Mouse (Mus musculus) T-helper 1 cell (primary cell): ENCODE data around the gene Rfx4.

Experiments used
- in situ Hi-C: fragments of 300-600 bp; cut with MboI, MseI; formaldehyde crosslinking; loops from one replicate; pipeline ENCODE4 v1.15.1; 2025; ENCODE audit warnings: high pct_unique_total_duplicates

The Rfx4 gene

DNA sequence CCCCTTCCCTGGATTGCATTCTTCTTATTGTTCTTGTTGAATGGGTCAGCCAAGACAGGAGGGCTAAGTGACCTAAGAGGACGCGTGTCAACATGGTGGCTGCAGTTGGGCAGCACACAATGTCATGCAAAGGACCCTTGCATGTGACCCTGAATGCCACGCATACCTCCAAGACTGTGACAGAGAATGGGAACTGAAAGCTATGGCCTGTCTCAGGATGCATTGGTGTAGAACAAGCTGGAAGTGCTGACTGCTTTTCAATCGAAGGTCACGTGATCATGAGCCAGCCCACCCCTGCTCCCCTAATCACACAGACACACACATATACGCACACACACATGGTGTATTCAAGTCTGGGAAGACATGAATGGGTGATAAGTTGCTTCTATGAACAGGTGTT lies 107.6 kb downstream of the Rfx4 start:
- in situ Hi-C loops, result loop anchor here (25.0 kb wide), 1 partner anchor 651 kb away; no protein-coding TSS in a partner anchor

DNA sequence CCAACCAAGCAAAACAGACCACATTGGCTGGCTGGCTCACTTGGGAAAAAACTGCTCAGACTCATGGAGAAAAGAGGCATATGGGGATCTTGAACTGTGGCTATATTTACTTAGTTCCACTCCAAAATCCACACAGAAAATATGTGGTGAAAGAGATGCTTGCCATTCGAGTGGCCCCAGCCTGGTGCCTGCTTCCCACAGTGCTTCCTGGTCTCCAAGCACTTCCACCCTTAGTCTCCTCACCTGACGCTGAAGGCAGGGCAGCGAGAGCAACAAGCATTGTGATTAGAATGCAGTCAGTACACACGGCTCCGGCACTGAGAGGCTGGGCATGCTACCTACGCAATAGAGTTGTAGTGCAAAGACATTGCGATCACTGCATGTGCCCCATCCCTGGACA lies 111.7 kb downstream of the Rfx4 start:
- in situ Hi-C loops, result loop anchor here (25.0 kb wide), 1 partner anchor 655 kb away; no protein-coding TSS in a partner anchor

DNA sequence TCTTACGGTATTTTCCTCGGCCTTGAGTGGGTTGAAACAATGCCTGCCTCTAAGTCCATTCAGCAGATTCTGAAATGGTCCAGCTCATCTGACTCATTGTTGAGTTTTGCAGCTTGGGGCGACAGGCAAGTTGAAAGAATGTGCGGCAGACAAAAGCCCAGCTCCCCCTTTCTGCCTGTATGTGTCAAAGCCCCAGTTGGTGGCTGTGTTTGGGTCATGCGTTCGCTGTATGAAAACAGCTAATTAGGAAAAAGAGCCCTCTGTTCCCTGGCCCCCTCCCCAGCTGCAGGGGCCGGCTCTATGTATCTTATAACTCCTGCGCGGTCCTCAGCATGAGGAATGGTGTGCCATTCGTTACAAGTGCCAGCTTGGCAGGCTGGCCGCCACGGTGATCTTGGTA lies 115.4 kb downstream of the Rfx4 start:
- in situ Hi-C loops, result loop anchor here (25.0 kb wide), 1 partner anchor 659 kb away; no protein-coding TSS in a partner anchor

DNA sequence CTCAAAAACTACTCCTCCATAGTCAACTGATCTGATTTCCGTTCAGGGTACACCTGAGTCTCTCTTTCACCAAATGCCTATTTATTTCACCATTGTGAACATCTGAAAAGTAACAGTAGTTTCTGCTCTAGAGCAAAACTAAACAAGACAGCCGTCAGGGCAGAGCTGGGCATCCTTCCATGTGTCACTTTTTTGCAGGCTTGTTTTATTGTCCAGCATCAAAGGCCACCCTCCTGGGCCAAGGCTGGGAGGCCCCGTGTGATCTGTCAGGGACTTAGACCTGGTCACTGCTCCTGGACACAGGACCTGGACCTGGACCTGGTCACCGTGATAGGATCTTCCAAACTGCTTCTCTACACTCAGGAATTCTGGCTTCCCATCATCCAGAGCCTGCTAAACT lies 116.1 kb downstream of the Rfx4 start:
- in situ Hi-C loops, result loop anchor here (25.0 kb wide), 1 partner anchor 660 kb away; no protein-coding TSS in a partner anchor

DNA sequence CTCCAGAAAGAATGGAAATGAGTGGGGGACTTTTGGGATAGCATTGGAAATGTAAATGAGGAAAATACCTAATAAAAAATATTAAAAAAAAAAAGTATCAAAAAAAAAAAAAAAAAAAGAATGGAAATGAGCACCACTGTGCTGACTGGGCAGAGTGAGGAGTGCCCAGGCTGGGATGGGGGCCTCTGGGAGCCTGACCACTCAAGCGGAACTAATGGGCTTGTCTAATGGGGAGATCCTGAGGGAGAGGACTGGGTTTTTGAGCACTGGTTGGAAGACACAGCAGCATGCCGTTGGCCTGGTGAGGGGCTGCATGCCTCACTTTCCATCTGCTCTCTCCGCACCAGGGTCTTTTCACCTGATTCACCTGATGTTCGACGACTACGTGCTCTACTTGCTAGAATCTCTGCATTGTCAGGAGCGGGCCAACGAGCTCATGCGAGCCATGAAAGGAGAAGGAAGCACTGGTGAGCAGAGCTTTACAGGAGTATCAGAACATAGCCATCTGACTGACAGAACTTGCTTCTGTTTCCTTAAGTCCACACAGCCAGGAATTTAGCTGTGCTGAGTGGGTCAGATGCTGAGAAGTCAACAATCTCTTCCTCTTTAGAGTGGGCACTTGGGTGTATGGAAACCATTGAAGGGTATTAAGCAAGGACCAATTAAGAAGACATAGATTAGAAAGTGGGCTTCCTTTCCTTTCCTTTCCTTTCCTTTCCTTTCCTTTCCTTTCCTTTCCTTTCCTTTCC lies 124.1 kb downstream of the Rfx4 start:
- in situ Hi-C loops, result no loop called here

DNA sequence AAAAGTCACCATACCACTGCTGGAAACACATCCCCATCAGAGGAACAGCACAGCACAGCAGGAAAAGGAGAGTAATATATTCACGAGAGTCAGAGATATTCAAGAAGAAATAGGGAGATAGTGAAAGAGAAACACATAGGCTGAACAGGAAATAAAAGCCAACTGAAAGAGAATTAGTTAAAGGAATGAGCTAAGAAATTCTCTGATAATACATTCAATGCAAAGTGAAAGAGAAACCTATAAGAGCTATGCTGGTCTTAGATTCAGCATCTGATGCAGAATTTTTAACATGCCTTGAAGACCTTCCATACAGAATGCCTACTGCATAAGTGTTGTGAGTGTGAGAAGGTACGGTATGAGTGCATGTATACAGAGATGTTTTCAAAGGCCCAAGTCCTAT lies 126.7 kb downstream of the Rfx4 start:
- in situ Hi-C loops, result no loop called here

DNA sequence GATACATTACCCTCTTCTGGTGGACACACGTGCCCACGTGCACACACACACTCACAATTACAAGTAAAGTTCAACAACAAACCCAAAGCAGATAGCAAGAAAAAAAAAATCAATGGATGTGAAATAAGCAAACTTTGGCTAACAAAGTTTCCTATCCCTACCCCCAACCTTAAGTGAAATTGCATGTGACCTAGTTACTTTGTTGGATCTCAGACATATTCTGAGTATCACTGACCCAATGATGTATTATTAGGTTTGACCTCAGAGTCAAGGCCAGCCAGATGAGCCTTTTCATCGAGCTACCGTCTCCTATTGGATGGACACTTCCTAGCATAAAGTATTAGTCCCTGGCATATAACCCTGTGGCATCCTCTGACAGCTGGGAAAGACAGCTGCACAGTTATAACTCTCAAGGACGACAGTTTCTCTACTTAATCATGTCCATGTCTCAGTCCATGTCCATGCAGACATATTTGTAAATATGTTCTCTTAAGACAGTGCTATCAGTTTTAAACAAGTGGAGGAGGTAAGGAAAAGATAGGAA lies 129.6 kb downstream of the Rfx4 start:
- in situ Hi-C loops, result no loop called here

DNA sequence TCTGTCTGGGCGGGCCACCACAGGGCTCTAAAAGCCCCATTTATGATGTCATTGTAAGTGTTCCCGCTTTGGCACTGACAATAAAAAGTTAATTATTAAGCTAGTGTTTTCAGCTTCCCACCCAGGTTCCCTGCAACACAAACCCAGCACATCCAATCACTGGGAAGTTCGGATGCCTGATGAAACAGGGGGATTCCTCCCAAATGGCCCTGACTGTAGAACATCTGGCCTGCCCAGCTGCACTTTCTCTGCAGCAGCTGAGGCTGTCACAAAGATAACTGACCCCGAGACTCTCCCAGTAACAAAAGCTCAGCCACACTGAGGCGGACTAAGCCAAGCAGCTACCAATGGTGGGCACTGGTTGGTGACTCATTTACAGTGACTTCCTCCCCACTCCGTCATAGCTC lies 130.4 kb downstream of the Rfx4 start:
- in situ Hi-C loops, result no loop called here

DNA sequence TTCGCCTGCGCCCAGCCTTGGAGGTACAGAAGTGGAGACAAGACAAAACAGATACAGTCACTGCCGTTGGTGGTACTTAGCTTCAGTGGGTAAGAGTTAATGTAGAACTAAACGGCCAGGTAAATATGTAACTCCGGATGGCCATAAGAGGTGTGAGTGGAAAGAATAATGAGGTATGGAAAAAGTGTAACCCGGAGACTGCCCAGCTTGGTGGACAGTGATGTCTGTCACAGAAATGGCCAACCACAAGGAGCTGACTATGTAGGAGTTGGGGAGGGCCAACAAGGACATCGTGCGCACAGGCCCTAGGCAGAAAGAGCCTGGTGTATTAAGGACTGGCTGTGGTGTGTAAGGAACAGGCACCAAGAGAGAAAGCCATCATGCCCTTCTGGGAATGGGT lies 130.9 kb downstream of the Rfx4 start:
- in situ Hi-C loops, result no loop called here

DNA sequence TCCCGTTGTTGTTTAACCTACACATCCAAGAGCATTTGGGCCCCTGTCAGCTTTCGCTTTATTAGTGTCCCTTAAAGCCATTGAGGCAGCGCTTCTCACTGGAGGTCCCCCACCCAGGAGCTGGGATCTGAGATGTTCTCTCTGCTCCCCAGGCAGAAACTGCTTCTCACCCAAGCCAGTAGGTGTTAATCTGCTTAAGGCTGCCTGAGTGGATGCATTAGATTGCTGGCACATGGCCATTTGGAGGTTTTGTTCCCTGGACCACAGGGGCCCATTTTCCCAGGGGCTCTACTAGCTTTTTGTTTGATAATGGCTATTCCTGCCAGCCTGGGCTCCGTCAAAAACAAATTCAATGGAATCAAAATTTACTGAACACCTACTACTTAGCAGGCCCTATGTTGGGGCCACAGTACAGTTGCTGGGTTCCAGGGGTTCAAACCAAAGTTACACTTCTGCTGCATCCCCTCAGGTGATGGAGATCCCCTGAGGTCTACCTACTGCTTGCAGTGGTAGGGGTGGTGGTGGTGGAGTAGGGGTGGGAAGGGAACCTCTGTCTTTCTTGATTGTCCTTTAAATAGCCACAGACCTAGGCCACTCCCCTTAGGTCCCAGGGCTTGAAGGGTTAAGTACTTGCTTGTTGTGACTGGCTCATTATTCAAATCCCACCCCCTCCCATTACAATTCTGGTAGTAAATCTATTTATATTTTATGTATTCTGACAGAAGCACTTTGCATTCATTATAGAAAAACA lies 133.4 kb downstream of the Rfx4 start:
- in situ Hi-C loops, result no loop called here

DNA sequence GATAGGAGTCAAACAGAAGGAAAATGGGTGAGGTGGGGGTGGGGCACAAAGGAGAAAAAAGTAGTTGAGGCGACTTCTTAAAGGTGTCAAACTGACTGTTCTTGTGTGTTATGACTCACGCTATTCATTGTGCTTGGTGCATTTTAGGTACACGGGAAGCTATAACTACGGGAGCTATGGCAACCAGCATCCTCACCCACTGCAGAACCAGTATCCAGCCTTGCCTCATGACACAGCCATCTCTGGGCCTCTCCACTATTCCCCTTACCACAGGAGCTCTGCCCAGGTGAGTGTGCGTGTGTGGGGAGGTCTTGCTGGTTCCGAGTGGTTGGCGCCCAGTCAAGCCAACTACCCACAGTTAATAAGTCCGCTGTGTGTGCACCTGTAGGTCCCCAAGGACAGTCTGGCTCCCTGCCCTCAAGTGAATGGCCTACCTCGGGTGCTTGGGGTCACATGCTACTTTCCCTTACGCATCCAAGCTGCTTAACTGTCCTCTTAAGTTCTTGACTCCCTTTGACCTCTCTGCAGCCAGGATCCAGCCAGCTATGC lies 140.0 kb downstream of the Rfx4 start:
- in situ Hi-C loops, result no loop called here

DNA sequence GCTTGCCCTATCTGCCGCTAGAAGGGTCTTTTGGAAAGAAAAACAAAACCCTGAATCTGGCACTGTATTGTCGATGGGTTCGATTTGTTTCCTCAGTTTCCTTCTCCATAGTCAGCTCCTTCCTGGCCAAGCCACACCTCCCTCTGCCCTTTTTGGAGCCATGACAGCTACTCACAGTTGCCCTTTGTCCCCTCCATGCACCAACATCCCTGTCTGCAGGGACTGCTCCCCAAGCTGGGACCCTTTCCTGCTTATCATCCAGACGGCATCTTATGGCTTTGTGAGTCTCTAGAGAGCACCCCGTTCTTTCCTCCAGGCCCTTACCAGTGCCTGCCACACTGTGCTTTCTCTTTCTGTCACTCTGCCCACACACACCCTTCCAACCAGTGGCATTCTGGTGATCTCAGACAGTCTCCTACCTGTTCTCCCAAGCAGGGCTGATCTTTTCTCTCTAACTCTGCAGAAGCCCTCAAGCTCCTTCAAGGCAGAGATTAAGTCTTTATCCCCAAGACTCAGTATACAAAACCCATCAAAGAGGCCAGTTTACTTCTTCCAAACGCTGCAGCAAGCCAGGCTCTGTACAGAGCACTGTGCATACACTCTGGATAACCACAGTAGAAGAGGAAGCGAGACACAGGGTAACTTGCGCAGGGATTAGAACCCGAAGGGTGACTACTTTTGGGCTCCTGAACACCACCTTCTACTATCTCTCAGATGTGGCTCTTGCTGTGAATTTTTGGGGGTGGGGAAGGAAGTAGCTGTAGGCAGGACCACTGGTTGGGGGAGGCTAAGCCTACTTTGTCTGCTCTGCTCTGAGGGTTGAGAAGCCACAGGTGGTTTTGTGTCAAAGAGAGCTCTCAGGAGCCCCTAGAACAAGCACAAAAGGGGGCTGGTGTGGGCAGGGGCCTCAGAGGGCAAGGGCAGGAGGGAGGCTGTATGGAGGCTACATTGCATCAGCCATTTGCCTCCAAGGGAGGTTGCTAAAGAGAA lies 141.4 kb downstream of the Rfx4 start:
- in situ Hi-C loops, result no loop called here

DNA sequence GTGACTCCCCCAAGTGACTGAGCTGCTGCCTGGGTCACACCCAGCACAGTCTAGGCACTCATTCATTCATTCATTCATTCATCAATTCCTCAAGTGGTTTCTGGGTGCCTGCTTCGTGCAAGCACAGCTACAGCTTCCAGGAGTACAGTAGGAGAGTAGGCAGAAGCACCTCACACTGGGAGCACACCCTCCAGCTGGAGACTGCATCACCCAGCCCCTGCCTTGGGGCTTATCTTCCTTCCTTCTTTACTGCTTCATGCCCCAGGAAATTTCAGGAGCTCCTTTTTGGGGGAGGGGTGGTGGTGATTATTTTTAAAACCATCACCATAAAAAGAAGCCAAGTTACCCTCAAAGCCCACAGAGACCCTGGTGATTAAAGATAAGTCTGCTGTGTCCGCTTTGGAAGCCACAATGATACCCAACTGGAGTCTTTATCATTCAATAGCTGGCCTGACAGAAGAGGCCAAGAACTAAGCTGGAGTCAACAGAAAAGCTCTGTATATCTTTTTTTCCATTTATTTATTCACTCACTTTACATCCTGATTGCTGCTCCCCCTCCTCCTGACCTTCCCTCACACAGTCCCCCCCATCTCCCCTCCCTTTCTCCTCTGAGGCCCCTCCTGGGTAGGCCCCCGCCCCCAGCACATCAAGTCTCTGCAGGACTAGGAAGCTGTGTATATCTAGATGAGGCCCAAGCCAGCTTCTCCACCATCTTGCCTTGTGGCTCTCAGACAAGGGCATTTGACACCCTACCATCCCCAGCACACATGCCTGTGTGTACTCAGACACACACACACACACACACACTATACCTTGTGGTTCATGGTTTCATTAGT lies 142.5 kb downstream of the Rfx4 start:
- in situ Hi-C loops, result no loop called here

DNA sequence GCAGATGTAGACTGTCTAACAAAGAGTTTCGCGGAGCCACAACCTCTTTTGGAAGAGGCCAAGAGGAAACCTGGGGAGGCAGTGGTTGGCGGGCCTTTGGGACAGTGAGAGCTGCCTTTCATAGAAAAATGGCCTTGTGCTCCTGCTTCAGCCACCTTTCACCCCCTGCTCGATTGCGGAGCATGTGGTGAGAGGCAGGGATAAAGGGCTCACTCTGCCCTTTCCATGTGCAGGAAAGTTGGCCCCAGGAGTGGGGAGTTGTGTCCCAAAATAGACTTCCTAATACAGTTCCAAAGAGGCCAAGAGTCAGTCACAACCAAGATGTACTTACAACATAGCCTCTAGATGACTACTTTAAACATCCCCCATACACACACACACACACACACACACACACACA lies 145.8 kb downstream of the Rfx4 start:
- in situ Hi-C loops, result no loop called here

DNA sequence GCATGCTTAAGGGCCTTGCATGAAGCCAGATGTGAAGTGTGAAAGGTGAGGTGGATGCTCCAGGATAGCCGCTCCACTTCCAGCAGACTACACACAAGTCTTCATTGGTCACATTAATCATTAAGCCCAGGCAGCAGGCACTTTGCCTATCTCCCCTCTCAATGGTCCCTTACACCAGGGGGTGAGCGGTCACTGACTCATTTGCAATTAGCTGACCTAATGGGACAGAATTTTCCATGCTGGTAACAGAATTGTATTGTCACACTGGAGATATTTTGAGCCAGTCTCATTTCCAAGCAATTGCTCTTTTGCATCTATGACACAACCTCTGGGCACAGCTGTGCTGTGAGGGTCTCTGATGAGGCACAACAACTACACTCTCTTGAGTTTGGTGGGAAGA lies 146.4 kb downstream of the Rfx4 start:
- in situ Hi-C loops, result no loop called here

DNA sequence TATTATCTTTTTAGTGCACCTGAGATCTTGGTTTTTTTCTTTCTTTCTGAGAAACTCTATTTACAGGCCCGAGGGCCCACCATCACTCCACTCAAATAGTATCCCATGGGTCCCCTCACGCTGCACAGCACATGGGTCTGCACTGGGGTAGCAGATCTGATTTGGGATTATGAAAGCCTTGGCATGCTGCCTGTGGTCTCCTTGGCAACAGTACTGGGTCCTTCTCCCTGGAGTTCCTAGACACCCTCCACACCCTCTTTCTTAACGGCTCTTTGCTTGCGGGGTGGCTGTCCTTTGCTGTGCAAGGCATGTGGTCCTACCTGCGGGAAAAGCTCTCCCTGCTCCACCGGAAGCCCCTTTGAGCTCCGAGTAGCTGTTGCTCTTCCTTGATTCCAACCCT lies 147.4 kb downstream of the Rfx4 start:
- in situ Hi-C loops, result no loop called here

DNA sequence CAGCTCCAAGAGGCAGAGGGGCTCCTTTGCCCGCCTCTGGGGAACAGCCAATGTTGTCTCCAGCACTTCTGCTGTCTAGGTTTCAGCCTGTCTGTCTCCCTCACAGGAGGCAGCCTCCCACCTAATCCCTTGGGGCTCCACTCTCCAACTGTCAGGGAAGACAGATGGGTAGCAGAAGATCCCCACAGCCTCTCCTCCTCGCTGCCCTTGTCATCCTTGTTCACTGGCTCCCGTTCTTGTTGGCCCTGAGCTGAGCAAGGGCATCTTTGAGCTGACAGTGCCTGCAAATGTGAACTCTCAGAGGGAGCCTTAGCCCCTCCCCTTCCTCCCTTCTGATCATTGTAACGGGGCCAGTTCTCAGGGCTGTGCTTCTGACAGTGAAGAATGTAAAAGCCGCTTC lies 147.9 kb downstream of the Rfx4 start:
- in situ Hi-C loops, result no loop called here

DNA sequence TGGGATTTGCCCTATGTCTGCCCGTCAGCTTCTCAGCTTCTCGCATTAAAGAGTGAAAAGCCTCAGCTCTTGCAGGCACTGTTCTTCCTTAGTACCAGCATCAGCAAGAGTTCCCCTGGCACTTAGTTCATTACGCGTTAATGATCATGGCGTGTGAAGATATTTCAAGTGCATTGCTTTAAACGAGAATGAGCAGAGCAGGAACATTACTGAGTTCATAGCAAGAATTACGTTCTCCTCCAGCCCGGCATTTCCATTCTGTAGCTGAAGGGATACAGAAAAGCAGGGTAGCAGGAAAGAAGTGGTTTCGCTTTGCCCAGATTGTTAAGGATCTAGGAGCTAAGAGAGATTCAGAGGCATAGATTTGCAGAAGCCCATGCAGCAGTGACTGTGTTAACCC lies 151.0 kb downstream of the Rfx4 start:
- in situ Hi-C loops, result no loop called here

DNA sequence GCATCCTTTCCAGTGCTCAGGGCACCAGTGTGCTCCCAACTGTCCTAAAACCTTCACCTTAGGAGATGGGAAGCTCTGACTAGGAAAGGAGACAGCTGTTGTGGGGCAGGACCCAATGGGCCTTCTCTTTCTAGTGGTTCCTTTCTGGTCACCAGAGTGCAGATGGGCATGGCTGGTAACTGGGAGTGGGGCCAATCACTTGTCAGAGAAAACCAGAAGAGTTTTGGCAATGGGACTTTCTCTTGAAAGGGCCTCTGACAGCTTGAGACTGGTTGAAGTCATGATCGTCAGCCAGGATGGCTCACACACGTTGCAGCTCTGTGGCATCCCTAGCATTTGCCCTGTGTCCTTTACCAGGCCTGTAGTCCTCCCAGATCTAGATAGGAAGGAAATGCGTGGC lies 152.1 kb downstream of the Rfx4 start:
- in situ Hi-C loops, result no loop called here

DNA sequence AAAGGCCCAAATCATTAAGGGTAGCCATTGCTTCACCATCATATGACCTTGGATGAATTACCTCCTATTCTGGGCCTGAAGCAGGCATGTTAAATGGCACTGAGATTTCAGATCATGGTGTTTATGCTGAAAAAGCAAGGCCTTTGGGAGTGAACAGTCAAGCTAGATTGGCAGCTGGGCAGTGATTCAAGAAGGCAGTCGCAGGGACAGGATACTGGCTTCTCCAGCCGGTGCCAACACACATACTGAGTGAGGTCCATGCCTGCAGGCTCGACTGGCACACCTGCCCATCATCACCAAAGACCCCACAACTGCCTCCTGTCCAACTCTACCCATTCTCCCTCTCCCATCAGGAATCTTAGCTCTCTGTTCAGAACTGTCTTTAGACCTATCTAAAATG lies 152.6 kb downstream of the Rfx4 start:
- in situ Hi-C loops, result no loop called here
